Mouse (Mus musculus) hindbrain, embryonic 14.5 days (tissue): Measurements from ENCODE around the gene Ftl1. TPM values are rescaled to one million over a fixed set of nuclear protein-coding genes. Genes with fewer than 3 reads are reported as not detected.

ENCODE experiments used
- ATAC-seq: fragments of 200-750 bp; cut with Nextera tagmentation; 2 replicates; pipeline ENCODE4 v1.8.0; 2017; ENCODE audit warnings: moderate number of reproducible peaks, mild to moderate bottlenecking, moderate TSS enrichment, moderate library complexity; ENCODE audit not compliant: low FRiP score
- DNase-seq: peaks from one replicate; pipeline ENCODE4 v3.0.0-alpha.2; 2015; ENCODE audit warnings: low spot score
- H3K27ac ChIP-seq: fragments of 300-500 bp; sonication (generic); 2 replicates; pipeline ENCODE4 v1.5.1; 2014; ENCODE audit warnings: mild to moderate bottlenecking, moderate library complexity
- H3K27me3 ChIP-seq: fragments of 300-500 bp; sonication (generic); 2 replicates; pipeline ENCODE4 v1.6.1; 2014; ENCODE audit warnings: mild to moderate bottlenecking, low read length, mixed read lengths; ENCODE audit not compliant: control insufficient read depth, insufficient read depth
- H3K36me3 ChIP-seq: fragments of 300-500 bp; sonication (generic); replicated peaks from 2 replicates; pipeline ENCODE4 v1.6.1; 2014; ENCODE audit not compliant: control insufficient read depth, insufficient read depth
- H3K4me1 ChIP-seq: fragments of 300-500 bp; sonication (generic); replicated peaks from 2 replicates; pipeline ENCODE4 v1.6.1; 2014; ENCODE audit warnings: antibody characterized with exemption, low read length, mixed read lengths; ENCODE audit not compliant: control insufficient read depth, insufficient read depth
- H3K4me2 ChIP-seq: fragments of 300-500 bp; sonication (generic); replicated peaks from 2 replicates; pipeline ENCODE4 v1.6.1; 2014; ENCODE audit warnings: mild to moderate bottlenecking, moderate library complexity
- H3K4me3 ChIP-seq: fragments of 300-500 bp; sonication (generic); replicated peaks from 2 replicates; pipeline ENCODE4 v1.5.1; 2014; ENCODE audit warnings: mild to moderate bottlenecking, low read length
- H3K9ac ChIP-seq: fragments of 300-500 bp; sonication (generic); 2 replicates; pipeline ENCODE4 v1.6.1; 2014
- H3K9me3 ChIP-seq: fragments of 300-500 bp; sonication (generic); 2 replicates; pipeline ENCODE4 v1.6.1; 2016; ENCODE audit warnings: low read length; ENCODE audit not compliant: control insufficient read depth
- WGBS: fragments of 180-500 bp; shearing (Covaris S2); extraction: QIAGEN DNeasy Blood & Tissue Kit; methylation state at CpG from one replicate; pipeline ENCODE4 v1.1.7; 2014; 5-methylcytosine and 5-hydroxymethylcytosine counted together
- polyA plus RNA-seq: library from polyadenylated mRNA; unstranded; fragments of >200 nt; fragmentation: Nextera tagmentation; extraction: Ambion mirVana; gene quantifications from 2 replicates; pipeline ENCODE4 v1.2.1, GENCODE M21; 2014

The Ftl1 gene
- polyA plus RNA-seq, 1 experiment from 2014 or later = 5,483 TPM

GRCm38 (mm10) chr7:45446589-45446988 lies 13.1 kb downstream of the Ftl1 start:
- ATAC-seq = no peak
- no peak overlapping the region for H3K4me3 ChIP-seq
- H3K27ac ChIP-seq = no peak overlapping the region
- no peaks in the 10 kb centered on the region for H3K9me3 ChIP-seq
- no peak for DNase-seq
- H3K9ac ChIP-seq = no peak overlapping the region
- H3K36me3 ChIP-seq = peaks cover 57% of the 10 kb centered on the region
- no peak overlapping the region for H3K4me2 ChIP-seq
- no peaks in the 10 kb centered on the region for H3K4me1 ChIP-seq
- no peaks in the 10 kb centered on the region for H3K27me3 ChIP-seq

- Histone ChIP-seq H3K4me2 (no peak overlapping the region), H3K9me3 (no peaks in the 10 kb centered on the region), H3K4me3 (no peak overlapping the region), H3K36me3 (peaks cover 59% of the 10 kb centered on the region), H3K9ac (no peak overlapping the region), H3K27ac (no peak overlapping the region), H3K4me1 (no peaks in the 10 kb centered on the region), H3K27me3 (no peaks in the 10 kb centered on the region)
- ATAC-seq (no peak), DNase-seq (no peak)
- WGBS = 90% methylated on average over 22 of the region's 22 CpGs
These were observed 15.9 kb downstream of the Ftl1 start for GRCm38 (mm10) chr7:45443526-45444420.

GRCm38 (mm10) chr7:45437521-45438276 lies 22.0 kb downstream of the Ftl1 start, which contains the start of gene Ruvbl2:
Gene Ruvbl2 (minus strand): TSS chr7:45438096.
- H3K9me3 ChIP-seq = no peaks in the 10 kb centered on the region
- H3K27me3 ChIP-seq = no peaks in the 10 kb centered on the region
- H3K4me2 ChIP-seq = peak within 1 kb of the TSS; percentile 10; the same call in 1 of the 2 replicates
- peaks cover 32% of the 10 kb centered on the region for H3K4me1 ChIP-seq
- no peak within 1 kb of the TSS for H3K27ac ChIP-seq
- 28% methylated on average over 19 of the region's 19 CpGs for WGBS
- no peak within 1 kb of the TSS for H3K9ac ChIP-seq
- H3K36me3 ChIP-seq = peaks cover 24% of the 10 kb centered on the region
- H3K4me3 ChIP-seq = no peak within 1 kb of the TSS
- DNase-seq = no peak
- ATAC-seq = no peak

- H3K4me3 ChIP-seq = no peak overlapping the region
- peaks cover 33% of the 10 kb centered on the region for H3K4me1 ChIP-seq
- no peaks in the 10 kb centered on the region for H3K9me3 ChIP-seq
- H3K27ac ChIP-seq = no peak overlapping the region
- peaks cover 22% of the 10 kb centered on the region for H3K36me3 ChIP-seq
- H3K27me3 ChIP-seq = no peaks in the 10 kb centered on the region
- 0 out of 2 replicates have a peak overlapping the region, but pooled peaks have one; percentile 10 for H3K4me2 ChIP-seq
- H3K9ac ChIP-seq = no peak overlapping the region
- no peak for DNase-seq
- 38% methylated on average over 6 of the region's 6 CpGs for WGBS
- no peak for ATAC-seq
These were observed 22.6 kb downstream of the Ftl1 start for GRCm38 (mm10) chr7:45437046-45437445.

- H3K27me3 ChIP-seq = no peaks in the 10 kb centered on the region
- no peaks in the 10 kb centered on the region for H3K9me3 ChIP-seq
- H3K4me2 ChIP-seq = 0 out of 2 replicates have a peak overlapping the region, but pooled peaks have one; percentile 85
- peaks cover 22% of the 10 kb centered on the region for H3K36me3 ChIP-seq
- DNase-seq (no peak), ATAC-seq (no peak)
- H3K27ac ChIP-seq = no peak overlapping the region
- peaks cover 33% of the 10 kb centered on the region for H3K4me1 ChIP-seq
- WGBS = 93% methylated on average over 5 of the region's 5 CpGs
- H3K4me3 ChIP-seq = no peak overlapping the region
- H3K9ac ChIP-seq = no peak overlapping the region
These were observed 23.2 kb downstream of the Ftl1 start for GRCm38 (mm10) chr7:45436444-45436843.

GRCm38 (mm10) chr7:45435038-45435437 lies 24.6 kb downstream of the Ftl1 start:
- peaks cover 33% of the 10 kb centered on the region for H3K4me1 ChIP-seq
- H3K27ac ChIP-seq = peak overlapping the region; percentile 44
- H3K36me3 ChIP-seq = peaks cover 25% of the 10 kb centered on the region
- no peaks in the 10 kb centered on the region for H3K27me3 ChIP-seq
- H3K4me3 ChIP-seq = peak overlapping the region; percentile 75
- no peaks in the 10 kb centered on the region for H3K9me3 ChIP-seq
- 4% methylated on average over 16 of the region's 16 CpGs for WGBS
- peak overlapping the region; percentile 85 for H3K4me2 ChIP-seq
- DNase-seq (no peak), ATAC-seq (no peak; the same call in 1 of the 2 replicates)
- peak overlapping the region; percentile 78 for H3K9ac ChIP-seq

GRCm38 (mm10) chr7:45434203-45435015 lies 25.3 kb downstream of the Ftl1 start, which contains the start of gene Gys1:
Gene Gys1 (plus strand): TSS chr7:45434844.
- peak within 1 kb of the TSS; percentile 93 for H3K4me2 ChIP-seq
- peak; percentile 97 for ATAC-seq
- peak within 1 kb of the TSS; percentile 78 for H3K9ac ChIP-seq
- no peaks in the 10 kb centered on the region for H3K27me3 ChIP-seq
- under 1% methylated on average over 45 of the region's 45 CpGs for WGBS
- H3K36me3 ChIP-seq = peaks cover 27% of the 10 kb centered on the region
- H3K4me1 ChIP-seq = peaks cover 33% of the 10 kb centered on the region
- peak within 1 kb of the TSS; percentile 85 for H3K27ac ChIP-seq
- peak; percentile 100 for DNase-seq
- H3K9me3 ChIP-seq = no peaks in the 10 kb centered on the region
- H3K4me3 ChIP-seq = peak within 1 kb of the TSS; percentile 75

- H3K36me3 ChIP-seq = peaks cover 33% of the 10 kb centered on the region
- H3K4me3 ChIP-seq = peak overlapping the region; percentile 75
- H3K4me2 ChIP-seq = peak overlapping the region; percentile 93
- DNase-seq (no peak), ATAC-seq (no peak)
- H3K9ac ChIP-seq = peak overlapping the region; percentile 77
- 1% methylated on average over 7 of the region's 7 CpGs for WGBS
- no peaks in the 10 kb centered on the region for H3K9me3 ChIP-seq
- no peaks in the 10 kb centered on the region for H3K27me3 ChIP-seq
- peak overlapping the region; percentile 85 for H3K27ac ChIP-seq
- peaks cover 33% of the 10 kb centered on the region for H3K4me1 ChIP-seq
These were observed 25.9 kb downstream of the Ftl1 start for GRCm38 (mm10) chr7:45433835-45434202.
